Comparison of ENCODE assay signal across 28 mouse cellular contexts in the genomic region with DNA sequence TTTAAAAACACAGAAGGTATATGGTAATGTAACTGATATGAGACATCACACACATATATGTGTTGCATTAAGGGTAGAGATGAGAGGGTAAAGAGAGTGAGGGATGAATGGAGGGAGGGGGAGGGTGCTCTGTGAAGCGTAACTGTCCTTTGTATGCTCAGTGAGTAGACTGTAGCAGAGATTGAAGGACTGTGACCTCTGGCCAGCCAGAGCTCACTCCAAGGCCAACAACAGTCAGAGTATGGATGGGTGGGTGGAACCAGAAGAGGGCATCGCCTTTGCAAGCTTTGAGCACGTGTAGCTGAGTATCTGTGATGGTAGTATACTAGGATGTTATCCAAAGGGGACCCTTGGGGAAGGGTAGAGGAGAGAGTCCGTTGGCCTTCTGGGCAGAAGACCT. TPM values are rescaled to one million over a fixed set of nuclear protein-coding genes. Genes with fewer than 3 reads are reported as not detected.
"Had no signal": no experiment of that assay in that cellular context is flagged by ENCODE, and none has a peak within 500 bp of the region (broad histone marks: within the 10 kb centered on the region; RNA-seq: fewer than 3 reads in every experiment).

No protein-coding gene starts in this region.

- ATAC-seq: intestine, postnatal 0 days; midbrain, embryonic 13.5 days; midbrain, embryonic 16.5 days had no signal

- H3K27me3 ChIP-seq: lung, embryonic 15.5 days; midbrain, embryonic 13.5 days had no signal

- H3K36me3 ChIP-seq: lung, embryonic 15.5 days; midbrain, embryonic 10.5 days; midbrain, embryonic 13.5 days had no signal

- H3K9me3 ChIP-seq: lung, embryonic 15.5 days; midbrain, embryonic 10.5 days; midbrain, embryonic 13.5 days had no signal

- H3K4me2 ChIP-seq: lung, embryonic 15.5 days; midbrain, embryonic 13.5 days had no signal

- DNase-seq: kidney, adult 8-10 months; kidney, postnatal 14 days; layer of hippocampus, postnatal 36 days; lung, adult 18-20 months; lung, postnatal 10 days; lung, postnatal 36 days; thymus, adult 18-20 months; thymus, postnatal 36 days had no signal

- H3K4me1 ChIP-seq: lung, embryonic 15.5 days; megakaryocyte, embryonic 14.5 days had no signal

- H3K9ac ChIP-seq: lung, embryonic 15.5 days; midbrain, embryonic 13.5 days had no signal

- H3K27ac ChIP-seq: left cerebral cortex, adult 2 months; lung, embryonic 15.5 days; midbrain, embryonic 10.5 days; midbrain, embryonic 13.5 days had no signal

- H3K4me3 ChIP-seq: left cerebral cortex, adult 2 months; lung, embryonic 15.5 days; megakaryocyte, embryonic 14.5 days; midbrain, embryonic 10.5 days; midbrain, embryonic 13.5 days had no signal

RNA-seq across cellular contexts. Expression of a gene that starts 17.7 kb away (rescaled TPM):
- polyA plus RNA-seq: large intestine, adult 2 months; limb, embryonic 11.5 days; small intestine, adult 2 months; spleen, adult 2 months had no signal

RNA-seq across cellular contexts. Expression of a gene that starts 24.6 kb away (rescaled TPM):
- total RNA-seq: layer of hippocampus, adult 8-10 months; layer of hippocampus, postnatal 10 days; layer of hippocampus, postnatal 36 days; left cerebral cortex, postnatal 10 days had no signal
- polyA plus RNA-seq: intestine, embryonic 14.5 days; intestine, postnatal 0 days; large intestine, adult 2 months; limb, embryonic 11.5 days; limb, embryonic 14.5 days; lung, embryonic 15.5 days; midbrain, embryonic 10.5 days; midbrain, embryonic 13.5 days; midbrain, embryonic 16.5 days; neural tube, embryonic 11.5 days; neural tube, embryonic 14.5 days; small intestine, adult 2 months; spleen, adult 2 months; stomach, embryonic 16.5 days; urinary bladder, adult 2 months had no signal
